Mouse (Mus musculus): ENCODE measurements around the gene Ddx39b.

GRCm38 (mm10) chr17:35280276-35280675 lies 38.7 kb downstream of the Ddx39b start:
- TF ChIP-seq POLR2A (IDR thresholded peaks at IDR 0.05; ENCODE audit: extremely low read depth, insufficient read depth, low read length), result no peak
- no peak for TF ChIP-seq CTCF (IDR thresholded peaks at IDR 0.05; ENCODE audit: low read depth, low read length)
